Mouse (Mus musculus) stomach, postnatal 0 days (tissue): ENCODE results near the gene Fstl4. TPM values are rescaled to one million over a fixed set of nuclear protein-coding genes. Genes with fewer than 3 reads are reported as not detected.

Source experiments
- ATAC-seq: fragments of 200-750 bp; cut with Nextera tagmentation; 2 replicates; pipeline ENCODE4 v1.8.0; 2017; ENCODE audit not compliant: low FRiP score, low TSS enrichment
- DNase-seq: peaks from one replicate; pipeline ENCODE4 v3.0.0-alpha.2; 2016; ENCODE audit warnings: low spot score
- H3K27ac ChIP-seq: fragments of 300-500 bp; sonication (generic); replicated peaks from 2 replicates; pipeline ENCODE4 v1.5.1; 2014; ENCODE audit warnings: mild to moderate bottlenecking, control low read depth
- H3K27me3 ChIP-seq: fragments of 300-500 bp; sonication (generic); 2 replicates; pipeline ENCODE4 v1.6.1; 2014; ENCODE audit warnings: low read length; ENCODE audit not compliant: control insufficient read depth, insufficient read depth
- H3K36me3 ChIP-seq: fragments of 300-500 bp; sonication (generic); 2 replicates; pipeline ENCODE4 v1.6.1; 2014; ENCODE audit warnings: low read length, mixed read lengths; ENCODE audit not compliant: control insufficient read depth, insufficient read depth
- H3K4me1 ChIP-seq: fragments of 300-500 bp; sonication (generic); replicated peaks from 2 replicates; pipeline ENCODE4 v1.6.1; 2014; ENCODE audit warnings: antibody characterized with exemption; ENCODE audit not compliant: control insufficient read depth, insufficient read depth
- H3K4me2 ChIP-seq: fragments of 300-500 bp; sonication (generic); replicated peaks from 2 replicates; pipeline ENCODE4 v1.6.1; 2014; ENCODE audit warnings: low read depth, mild to moderate bottlenecking, control low read depth, moderate library complexity
- H3K4me3 ChIP-seq: fragments of 300-500 bp; sonication (generic); 2 replicates; pipeline ENCODE4 v1.5.1; 2014; ENCODE audit warnings: low read depth, low read length, control low read depth
- H3K9ac ChIP-seq: fragments of 300-500 bp; sonication (generic); 2 replicates; pipeline ENCODE4 v1.6.1; 2014; ENCODE audit warnings: mild to moderate bottlenecking, low read length, control low read depth, mixed read lengths
- H3K9me3 ChIP-seq: fragments of 300-500 bp; sonication (generic); 2 replicates; pipeline ENCODE4 v1.6.1; 2016; ENCODE audit warnings: low read length; ENCODE audit not compliant: control insufficient read depth
- CTCF ChIP-seq: IDR thresholded peaks from 2 replicates; pipeline ENCODE4 v1.5.1; 2016; ENCODE audit warnings: antibody characterized with exemption, low read depth, mild to moderate bottlenecking, moderate library complexity
- EP300 ChIP-seq: optimal IDR thresholded peaks from 2 replicates; pipeline ENCODE3; 2016; ENCODE audit warnings: antibody characterized with exemption
- WGBS: fragments of 180-500 bp; shearing (Covaris S2); extraction: QIAGEN DNeasy Blood & Tissue Kit; methylation state at CpG from one replicate; pipeline ENCODE4 v1.1.7; 2014; 5-methylcytosine and 5-hydroxymethylcytosine counted together
- polyA plus RNA-seq: library from polyadenylated mRNA; unstranded; fragments of >200 nt; fragmentation: Nextera tagmentation; extraction: Ambion mirVana; gene quantifications from 2 replicates; pipeline ENCODE4 v1.2.1, GENCODE M21; 2015

Gene Fstl4
- polyA plus RNA-seq, 1 experiment from 2014 or later: 1.1 TPM

- WGBS: 61% methylated on average over 2 of the region's 2 CpGs
- H3K27ac ChIP-seq: no peak overlapping the region
Observed at GRCm38 (mm10) chr11:52924196-52924595, 159.8 kb downstream of the Fstl4 start.

GRCm38 (mm10) chr11:52928321-52928720 is 163.9 kb downstream of the Fstl4 start:
- no peak overlapping the region for H3K4me2 ChIP-seq
- ATAC-seq (no peak), DNase-seq (no peak)
- H3K4me3 ChIP-seq: no peak overlapping the region
- no peaks in the 10 kb centered on the region for H3K9me3 ChIP-seq
- H3K27ac ChIP-seq: no peak overlapping the region
- H3K27me3 ChIP-seq: no peaks in the 10 kb centered on the region
- WGBS: 82% methylated on average over 4 of the region's 4 CpGs
- no peak overlapping the region for H3K9ac ChIP-seq
- H3K4me1 ChIP-seq: no peaks in the 10 kb centered on the region
- no peaks in the 10 kb centered on the region for H3K36me3 ChIP-seq
- TF ChIP-seq EP300 (no peak), CTCF (no peak)

More at GRCm38 (mm10) chr11:52924196-52924595, 159.8 kb downstream of the Fstl4 start:
- Histone ChIP-seq H3K9ac (no peak overlapping the region), H3K4me1 (0 out of 2 replicates have a peak, but pooled peaks cover 2% of the 10 kb centered on the region), H3K9me3 (no peaks in the 10 kb centered on the region), H3K36me3 (no peaks in the 10 kb centered on the region), H3K27me3 (no peaks in the 10 kb centered on the region), H3K4me3 (no peak overlapping the region), H3K4me2 (no peak overlapping the region)
- no peak for ATAC-seq
- no peak for DNase-seq
- TF ChIP-seq CTCF: no peak
- TF ChIP-seq EP300: no peak

GRCm38 (mm10) chr11:52939336-52940070 is 175.1 kb downstream of the Fstl4 start:
- no peak overlapping the region for H3K4me2 ChIP-seq
- no peaks in the 10 kb centered on the region for H3K36me3 ChIP-seq
- 64% methylated on average over 12 of the region's 12 CpGs for WGBS

GRCm38 (mm10) chr11:52942967-52943366 is 178.5 kb downstream of the Fstl4 start:
- TF ChIP-seq EP300: no peak
- TF ChIP-seq CTCF: no peak
- no peak for ATAC-seq
- no peak for DNase-seq
- Histone ChIP-seq H3K27ac (no peak overlapping the region), H3K4me1 (no peaks in the 10 kb centered on the region), H3K9me3 (no peaks in the 10 kb centered on the region), H3K4me3 (no peak overlapping the region), H3K4me2 (no peak overlapping the region), H3K9ac (no peak overlapping the region), H3K36me3 (no peaks in the 10 kb centered on the region), H3K27me3 (no peaks in the 10 kb centered on the region)
- 78% methylated on average over 6 of the region's 6 CpGs for WGBS

More at GRCm38 (mm10) chr11:52939336-52940070, 175.1 kb downstream of the Fstl4 start:
- no peak for ATAC-seq
- Histone ChIP-seq H3K9me3 (no peaks in the 10 kb centered on the region), H3K27me3 (no peaks in the 10 kb centered on the region), H3K27ac (no peak overlapping the region), H3K9ac (no peak overlapping the region), H3K4me3 (no peak overlapping the region), H3K4me1 (no peaks in the 10 kb centered on the region)
- no peak for DNase-seq
- no peak for TF ChIP-seq CTCF
- TF ChIP-seq EP300: no peak

- H3K27me3 ChIP-seq: no peaks in the 10 kb centered on the region
- H3K4me2 ChIP-seq: no peak overlapping the region
- DNase-seq: no peak
- no peak for ATAC-seq
- TF ChIP-seq CTCF (no peak), EP300 (no peak)
- WGBS: 84% methylated on average over 3 of the region's 3 CpGs
- no peaks in the 10 kb centered on the region for H3K4me1 ChIP-seq
- no peaks in the 10 kb centered on the region for H3K36me3 ChIP-seq
- H3K4me3 ChIP-seq: no peak overlapping the region
- no peak overlapping the region for H3K9ac ChIP-seq
- no peak overlapping the region for H3K27ac ChIP-seq
- no peaks in the 10 kb centered on the region for H3K9me3 ChIP-seq
Observed at GRCm38 (mm10) chr11:52954995-52955394, 190.6 kb downstream of the Fstl4 start.

- no peaks in the 10 kb centered on the region for H3K36me3 ChIP-seq
- TF ChIP-seq CTCF (no peak), EP300 (no peak)
- H3K4me3 ChIP-seq: no peak overlapping the region
- H3K27me3 ChIP-seq: no peaks in the 10 kb centered on the region
- H3K4me2 ChIP-seq: no peak overlapping the region
- DNase-seq (no peak), ATAC-seq (no peak)
- no peak overlapping the region for H3K27ac ChIP-seq
- H3K9ac ChIP-seq: no peak overlapping the region
- H3K4me1 ChIP-seq: no peaks in the 10 kb centered on the region
- WGBS: 62% methylated on average over 9 of the region's 9 CpGs
- no peaks in the 10 kb centered on the region for H3K9me3 ChIP-seq
Observed at GRCm38 (mm10) chr11:52968809-52969208, 204.4 kb downstream of the Fstl4 start.
